Mouse (Mus musculus): ENCODE data around the gene Mmp14.

- TF ChIP-seq TAL1 (IDR thresholded peaks at IDR 0.05; ENCODE audit: low read length) (no peak), GATA1 (IDR thresholded peaks at IDR 0.05; ENCODE audit: low read length) (no peak)
Measured at GRCm38 (mm10) chr14:54417623-54418081, 13.8 kb upstream of the Mmp14 start, which contains the start of gene Slc7a7.

Data from erythroblast, embryonic 14.5 days (primary cell).